Mouse (Mus musculus): ENCODE measurements around the gene Cntn3.
"Not testable (repeated sequence)": the region's sequence is repeated elsewhere in the genome, so short reads cannot be mapped to it uniquely, and the experiment has no call there.

Cntn3 gene

GRCm38 (mm10) chr6:102573001-102573400 lies at the start of gene Cntn3:
TSS of gene Cntn3 (minus strand) at chr6:102573101.
- DNase-seq (ENCODE audit: low spot score) = not testable (repeated sequence)

- no peak for DNase-seq (ENCODE audit: low spot score)
Observed at GRCm38 (mm10) chr6:102600773-102601172, 27.9 kb upstream of the Cntn3 start.

- no peak for DNase-seq (ENCODE audit: low spot score)
Observed at GRCm38 (mm10) chr6:102597756-102598155, 24.9 kb upstream of the Cntn3 start.

GRCm38 (mm10) chr6:102590151-102590550 lies 17.2 kb upstream of the Cntn3 start:
- DNase-seq (ENCODE audit: low spot score) = no peak

GRCm38 (mm10) chr6:102589311-102589710 lies 16.4 kb upstream of the Cntn3 start:
- no peak for DNase-seq (ENCODE audit: low spot score)

- DNase-seq (ENCODE audit: low spot score) = no peak
Observed at GRCm38 (mm10) chr6:102586056-102586455, 13.2 kb upstream of the Cntn3 start.

GRCm38 (mm10) chr6:102583578-102583977 lies 10.7 kb upstream of the Cntn3 start:
- no peak for DNase-seq (ENCODE audit: low spot score)

GRCm38 (mm10) chr6:102567496-102567895 lies 5.4 kb downstream of the Cntn3 start:
- no peak for DNase-seq (ENCODE audit: low spot score)

GRCm38 (mm10) chr6:102565228-102565627 lies 7.7 kb downstream of the Cntn3 start:
- no peak for DNase-seq (ENCODE audit: low spot score)

GRCm38 (mm10) chr6:102564011-102564731 lies 8.7 kb downstream of the Cntn3 start:
- DNase-seq (ENCODE audit: low spot score) = peak; percentile 66

GRCm38 (mm10) chr6:102563431-102563830 lies 9.5 kb downstream of the Cntn3 start:
- no peak for DNase-seq (ENCODE audit: low spot score)

- no peak for DNase-seq (ENCODE audit: low spot score)
Observed at GRCm38 (mm10) chr6:102557521-102557920, 15.4 kb downstream of the Cntn3 start.

GRCm38 (mm10) chr6:102556497-102556896 lies 16.4 kb downstream of the Cntn3 start:
- DNase-seq (ENCODE audit: low spot score) = no peak

- no peak for DNase-seq (ENCODE audit: low spot score)
Observed at GRCm38 (mm10) chr6:102555814-102556437, 17.0 kb downstream of the Cntn3 start.

- DNase-seq (ENCODE audit: low spot score) = no peak
Observed at GRCm38 (mm10) chr6:102555067-102555657, 17.7 kb downstream of the Cntn3 start.

- DNase-seq (ENCODE audit: low spot score) = no peak
Observed at GRCm38 (mm10) chr6:102541633-102542412, 31.1 kb downstream of the Cntn3 start.

- no peak for DNase-seq (ENCODE audit: low spot score)
Observed at GRCm38 (mm10) chr6:102535599-102535998, 37.3 kb downstream of the Cntn3 start.

GRCm38 (mm10) chr6:102523037-102523436 lies 49.9 kb downstream of the Cntn3 start:
- DNase-seq (ENCODE audit: low spot score) = no peak

- DNase-seq (ENCODE audit: low spot score) = no peak
Observed at GRCm38 (mm10) chr6:102520977-102521376, 51.9 kb downstream of the Cntn3 start.

- no peak for DNase-seq (ENCODE audit: low spot score)
Observed at GRCm38 (mm10) chr6:102515231-102515630, 57.7 kb downstream of the Cntn3 start.

GRCm38 (mm10) chr6:102512085-102512484 lies 60.8 kb downstream of the Cntn3 start:
- no peak for DNase-seq (ENCODE audit: low spot score)

- DNase-seq (ENCODE audit: low spot score) = no peak
Observed at GRCm38 (mm10) chr6:102485509-102485908, 87.4 kb downstream of the Cntn3 start.

Data from yolk sac, embryonic 10.5 days (tissue).